Mouse (Mus musculus) CH12.LX (cell line): ENCODE data around the gene Gm20388.

ENCODE experiments used
- CHD2 ChIP-seq: IDR thresholded peaks from 2 replicates; pipeline ENCODE4 v1.6.1; 2011; ENCODE audit warnings: low read length, improper control_type of control experiment
- CTCF ChIP-seq, 2 experiments: IDR thresholded peaks in 1 of 2; conservative IDR thresholded peaks in 1 of 2; 2 replicates each; pipeline ENCODE4 v1.5.1; 2011 to 2012; ENCODE audit warnings: low read depth in 2 of 2, low read length in 2 of 2, improper control_type of control experiment in 1 of 2, inconsistent platforms in 1 of 2, mild to moderate bottlenecking in 1 of 2, moderate library complexity in 1 of 2
- EP300 ChIP-seq: IDR thresholded peaks from 2 replicates; pipeline ENCODE4 v1.6.1; 2011; ENCODE audit warnings: low read length, improper control_type of control experiment
- GABPA ChIP-seq: IDR thresholded peaks from 2 replicates; pipeline ENCODE4 v1.6.1; 2012; ENCODE audit warnings: low read depth, low read length, improper control_type of control experiment, inconsistent platforms; ENCODE audit not compliant: insufficient replicate concordance
- JUN ChIP-seq: IDR thresholded peaks from 2 replicates; pipeline ENCODE4 v1.6.1; 2011; ENCODE audit warnings: low read depth, mild to moderate bottlenecking, low read length, improper control_type of control experiment, moderate library complexity; ENCODE audit not compliant: insufficient read depth
- MXI1 ChIP-seq: IDR thresholded peaks from 2 replicates; pipeline ENCODE4 v1.6.1; 2011; ENCODE audit warnings: mild to moderate bottlenecking, low read depth, low read length, improper control_type of control experiment
- NRF1 ChIP-seq: IDR thresholded peaks from 2 replicates; pipeline ENCODE4 v1.6.1; 2014; ENCODE audit warnings: low read depth, mild to moderate bottlenecking, inconsistent platforms, low read length, improper control_type of control experiment, moderate library complexity
- POLR2A ChIP-seq: IDR thresholded peaks from 2 replicates; pipeline ENCODE4 v1.6.1; 2011; ENCODE audit warnings: low read depth, mild to moderate bottlenecking, improper control_type of control experiment, low read length
- SIN3A ChIP-seq: IDR thresholded peaks from 2 replicates; pipeline ENCODE4 v1.6.1; 2012; ENCODE audit warnings: low read length, improper control_type of control experiment, inconsistent platforms
- USF1 ChIP-seq: IDR thresholded peaks from 2 replicates; pipeline ENCODE4 v1.6.1; 2014; ENCODE audit warnings: low read depth, mild to moderate bottlenecking, inconsistent platforms, low read length, improper control_type of control experiment

DNA sequence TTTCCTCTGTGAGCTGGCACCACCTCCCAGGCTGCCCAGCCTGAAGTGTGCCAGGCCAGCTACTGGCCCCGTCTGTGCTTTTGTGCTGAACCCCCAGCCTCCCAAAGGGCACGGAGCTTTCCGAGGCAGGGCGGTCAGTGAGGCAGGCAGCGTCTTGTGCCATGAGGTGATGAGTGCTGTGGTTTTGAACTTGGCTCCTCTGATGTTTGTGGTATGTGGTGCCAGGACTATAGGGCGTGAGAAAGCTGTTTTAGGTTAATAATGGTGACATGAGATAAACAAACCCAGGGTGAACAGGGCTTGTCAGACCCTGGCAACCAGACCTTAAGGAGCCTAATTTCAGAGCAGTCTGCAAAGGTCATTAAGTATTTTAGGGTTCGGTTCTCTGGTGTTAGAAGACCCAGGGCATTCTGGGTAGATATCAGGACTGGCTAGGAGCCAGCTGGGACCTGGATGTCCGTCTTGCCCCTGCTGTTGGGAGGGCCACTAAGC, 4406.6 kb downstream of the Gm20388 start:
- no peak for TF ChIP-seq NRF1
- TF ChIP-seq CTCF (conservative IDR thresholded peaks at IDR 0.05 in 1 of 2, IDR thresholded peaks at IDR 0.05 in 1 of 2; ENCODE audit: low read depth in 2 of 2, low read length in 2 of 2) = no peak
- no peak for TF ChIP-seq GABPA
- TF ChIP-seq USF1 = no peak
- no peak for TF ChIP-seq EP300
- TF ChIP-seq MXI1 = no peak
- no peak for TF ChIP-seq POLR2A
- TF ChIP-seq JUN = no peak
- TF ChIP-seq SIN3A = no peak
- TF ChIP-seq CHD2 = no peak
